Mouse (Mus musculus) common myeloid progenitor, adult 5-6 weeks (primary cell): ENCODE results near the gene Mlxip. TPM values are rescaled to one million over a fixed set of nuclear protein-coding genes. Genes with fewer than 3 reads are reported as not detected.

Experiments used
- ATAC-seq: replicated peaks from 2 replicates; pipeline ENCODE4 v1.8.0; 2016; ENCODE audit warnings: low read depth, mild to moderate bottlenecking, moderate TSS enrichment, inconsistent platforms; ENCODE audit not compliant: poor library complexity, severe bottlenecking
- total RNA-seq: library from RNA; stranded (forward); fragments of 200-1000, 187-1606 nt; gene quantifications from 2 replicates; pipeline ENCODE4 v1.2.3, GENCODE M21; 2017

Gene Mlxip
- total RNA-seq: 9.1 and 13.9 TPM in 2 replicates

DNA sequence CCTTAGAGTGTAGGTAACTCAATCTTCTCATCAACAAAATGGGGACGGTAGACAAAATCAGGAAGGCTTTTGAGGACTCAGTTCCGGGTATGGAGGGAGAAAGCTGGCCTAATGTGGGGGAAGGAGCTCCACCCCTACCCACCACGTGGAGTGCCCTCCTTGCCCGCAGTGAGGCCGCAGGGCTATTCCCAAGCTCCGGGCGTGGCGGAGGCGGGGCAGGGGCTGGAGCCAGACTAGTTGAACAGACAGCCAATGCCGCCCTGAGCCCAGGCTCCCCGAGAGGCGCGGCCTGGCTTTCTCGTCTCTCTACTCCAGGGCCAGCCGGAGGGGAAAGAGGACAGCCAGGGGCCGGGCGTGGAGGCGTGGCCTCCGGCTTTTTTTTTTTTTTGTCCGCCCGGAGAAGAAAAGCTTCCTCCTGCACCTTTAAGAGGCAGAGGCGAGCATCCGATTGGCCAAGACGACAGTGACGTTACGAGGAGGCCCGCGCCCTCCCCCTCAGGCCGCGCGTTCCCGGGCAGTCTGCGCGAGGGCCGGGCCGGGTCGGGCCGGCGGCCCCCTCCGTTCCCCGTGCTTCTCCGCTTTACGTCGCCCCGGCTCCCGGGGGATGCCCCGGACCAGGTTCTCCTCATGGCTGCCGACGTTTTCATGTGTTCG is at the start of gene Mlxip:
Gene Mlxip (plus strand): TSS at position 496 of the 654 bp plus-strand sequence.
- peak; percentile 87 for ATAC-seq

DNA sequence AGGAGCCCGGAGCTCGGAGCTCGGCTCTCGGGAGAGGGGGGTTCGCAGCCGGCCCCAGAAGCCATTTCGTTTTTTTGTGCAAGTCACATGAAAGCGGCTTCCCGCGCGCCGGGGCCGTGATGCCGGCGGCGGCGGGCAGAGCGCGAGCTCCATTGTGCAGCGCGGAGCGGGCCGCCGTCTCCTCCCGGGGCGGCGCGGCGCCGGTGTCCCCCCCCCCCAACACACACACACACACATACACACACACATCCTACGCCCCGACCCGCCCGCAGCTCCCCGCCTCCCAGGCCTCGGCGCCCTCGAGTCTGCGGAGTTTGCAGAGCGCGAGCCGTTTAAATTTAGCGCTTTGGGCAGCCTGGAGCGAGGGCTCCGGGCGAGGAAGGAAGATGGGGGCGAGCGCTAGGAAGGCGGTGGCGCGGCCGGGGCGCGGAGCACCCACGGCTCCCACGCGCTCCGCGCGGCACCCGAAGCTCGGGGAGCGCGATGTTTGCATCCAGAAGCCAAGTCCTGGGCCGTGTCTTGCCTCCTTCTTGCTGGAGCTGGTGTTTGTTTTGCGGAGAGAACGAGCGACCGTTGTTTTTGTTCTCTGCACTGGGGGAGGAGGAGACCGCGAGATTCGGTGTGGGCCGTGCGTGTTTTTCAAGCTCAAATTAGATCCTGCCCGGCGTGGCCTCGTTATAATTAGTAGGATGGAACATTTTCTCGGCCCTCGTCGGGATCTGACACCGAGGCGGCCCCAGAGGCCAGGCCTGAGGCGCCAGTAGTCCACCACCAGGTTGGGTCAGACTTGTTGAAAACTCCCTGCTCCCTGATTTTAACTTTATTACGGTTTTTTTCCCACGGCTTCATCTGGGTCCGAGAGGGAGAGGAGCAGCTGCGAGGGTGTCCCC is 49.4 kb upstream of the Mlxip start:
- ATAC-seq: no peak

DNA sequence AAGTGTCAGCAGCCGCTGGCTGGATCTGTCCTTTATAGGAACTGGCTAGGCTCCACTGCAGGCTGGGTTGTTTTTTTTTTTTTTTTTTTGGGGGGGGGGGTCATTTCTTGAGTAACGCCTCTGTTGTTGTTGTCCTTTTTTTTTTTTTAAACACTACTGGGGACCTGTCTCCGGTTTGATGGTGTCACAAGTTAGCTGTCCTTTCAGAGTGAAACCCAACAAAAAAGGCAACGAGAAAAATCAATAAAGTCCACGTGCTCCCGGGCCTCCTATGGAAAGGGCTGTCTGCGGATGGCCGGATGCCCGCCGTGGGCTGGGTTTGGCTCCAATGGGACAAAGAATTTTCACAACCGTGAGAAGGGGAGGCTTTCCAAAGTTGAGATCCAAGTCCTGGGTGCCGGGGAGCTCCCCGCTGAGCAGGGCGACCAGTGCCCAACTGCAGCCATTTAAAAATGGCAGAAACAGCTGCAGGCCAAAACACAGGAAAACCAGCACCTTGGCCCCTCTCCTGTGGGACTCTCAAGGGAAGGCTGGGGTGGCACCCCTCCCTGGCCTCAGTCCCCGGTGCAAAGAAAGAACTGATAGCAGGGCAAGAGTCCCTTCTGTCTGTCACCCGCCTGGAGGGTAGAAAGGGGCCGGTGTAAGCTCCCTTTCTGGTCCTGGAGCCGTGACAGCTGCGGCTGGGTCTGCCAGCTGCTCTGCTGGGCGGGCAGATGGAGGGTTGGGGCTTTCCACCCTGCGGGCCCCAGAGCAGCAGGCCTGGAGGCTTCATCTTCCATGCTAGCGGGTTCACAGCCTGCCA is 48.5 kb upstream of the Mlxip start:
- peak; percentile 33 for ATAC-seq

DNA sequence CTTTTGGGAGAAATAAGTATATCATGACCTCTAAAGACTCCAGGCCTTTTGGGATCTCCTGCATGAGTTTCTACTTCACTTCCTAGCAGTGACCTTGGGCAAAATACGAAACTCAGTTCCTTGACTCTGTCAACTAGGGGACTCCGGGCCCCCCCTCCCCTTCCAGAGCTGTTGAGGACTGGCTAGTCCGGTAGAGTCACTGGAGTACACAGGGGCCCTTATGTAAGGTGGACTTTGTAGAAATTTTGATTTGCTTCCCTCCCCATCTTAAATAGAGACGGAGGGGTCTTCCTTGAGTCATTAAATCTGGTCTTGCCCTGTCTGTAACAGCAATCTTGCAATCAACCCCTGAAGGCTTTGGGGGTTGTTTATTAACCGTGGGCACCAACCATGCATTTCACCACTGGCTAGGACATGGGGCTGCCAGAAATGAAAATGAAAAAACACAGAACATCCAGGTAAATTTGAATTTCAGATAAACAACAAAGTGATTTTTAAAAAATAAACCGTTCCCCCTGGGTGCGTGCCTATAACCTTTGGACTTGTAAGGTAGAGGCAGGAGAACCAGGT is 47.8 kb upstream of the Mlxip start:
- ATAC-seq: no peak

DNA sequence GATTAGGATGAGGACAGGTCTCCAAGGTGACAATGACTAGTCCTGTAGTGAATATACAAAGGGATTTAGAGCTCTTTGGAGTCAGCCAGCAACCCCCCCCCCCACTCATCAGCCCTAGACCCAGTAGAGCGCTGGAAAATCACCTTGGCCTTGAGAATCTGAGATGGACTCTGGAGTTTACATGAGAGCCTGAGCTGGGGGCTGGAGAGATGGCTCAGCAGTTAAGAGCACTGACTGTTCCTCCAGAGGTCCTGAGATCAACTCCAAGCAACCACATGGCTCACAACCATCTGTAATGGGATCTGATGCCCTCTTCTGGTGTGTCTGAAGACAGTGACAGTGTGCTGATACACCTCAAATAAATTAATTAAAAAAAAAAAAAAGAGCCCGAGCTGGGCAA is 46.6 kb upstream of the Mlxip start:
- ATAC-seq: no peak

DNA sequence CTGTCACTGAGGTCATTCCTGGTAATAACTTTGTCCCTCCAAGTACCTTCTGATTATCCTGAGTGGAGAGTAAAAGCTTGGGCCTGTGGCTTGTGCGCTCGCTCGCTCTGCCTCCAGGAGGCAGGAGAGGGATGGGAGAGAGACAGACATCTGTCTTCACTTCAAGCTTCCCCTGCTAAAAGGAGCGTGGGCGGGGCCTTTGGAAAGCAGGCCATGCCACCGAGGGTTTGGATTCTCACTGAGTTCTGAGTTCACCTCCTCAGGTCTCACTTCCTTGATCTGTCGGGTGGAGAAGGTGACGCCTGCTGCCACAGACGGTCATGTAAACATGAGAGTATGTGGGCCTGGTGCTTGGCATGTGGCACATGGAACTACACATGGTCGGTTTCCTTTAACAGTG is 44.2 kb upstream of the Mlxip start:
- peak; percentile 42 for ATAC-seq

DNA sequence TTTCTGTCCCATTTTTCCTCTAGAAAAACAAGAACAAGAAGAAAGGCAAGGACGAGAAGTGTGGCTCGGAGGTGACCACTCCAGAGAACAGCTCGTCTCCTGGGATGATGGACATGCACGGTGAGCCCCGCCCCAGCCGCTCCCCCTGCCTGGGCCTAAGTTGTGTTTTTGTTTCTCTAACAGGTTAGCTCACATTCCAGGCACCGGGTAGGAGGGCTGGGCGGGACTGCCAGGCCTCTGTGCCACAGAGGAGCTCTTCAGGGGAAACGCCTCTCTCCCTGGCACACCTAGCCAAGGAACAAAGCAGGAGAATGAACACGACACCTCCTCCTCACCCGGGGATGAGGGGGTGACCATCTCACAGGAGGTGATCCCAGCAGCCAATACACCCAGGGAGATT is 38.7 kb upstream of the Mlxip start:
- ATAC-seq: no peak

DNA sequence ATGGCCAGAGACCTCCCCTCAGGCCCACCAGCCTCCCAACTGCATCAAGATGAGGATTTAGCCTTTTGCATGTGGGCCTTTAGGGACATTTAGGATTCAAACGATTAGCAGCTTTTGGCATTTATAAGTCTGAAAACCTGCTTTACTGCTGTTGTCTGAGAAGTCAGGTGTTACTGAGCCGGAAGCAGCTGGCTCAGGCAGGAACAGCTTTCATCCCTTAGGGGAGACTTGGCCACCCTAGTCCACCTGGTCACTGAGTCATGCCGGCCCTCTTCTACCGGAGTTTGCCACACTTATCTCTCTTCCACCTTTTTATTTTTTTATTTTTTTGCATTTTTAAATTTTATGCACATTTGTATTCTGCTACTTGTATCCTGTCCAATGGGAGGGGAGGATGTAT is 37.3 kb upstream of the Mlxip start:
- ATAC-seq: no peak

DNA sequence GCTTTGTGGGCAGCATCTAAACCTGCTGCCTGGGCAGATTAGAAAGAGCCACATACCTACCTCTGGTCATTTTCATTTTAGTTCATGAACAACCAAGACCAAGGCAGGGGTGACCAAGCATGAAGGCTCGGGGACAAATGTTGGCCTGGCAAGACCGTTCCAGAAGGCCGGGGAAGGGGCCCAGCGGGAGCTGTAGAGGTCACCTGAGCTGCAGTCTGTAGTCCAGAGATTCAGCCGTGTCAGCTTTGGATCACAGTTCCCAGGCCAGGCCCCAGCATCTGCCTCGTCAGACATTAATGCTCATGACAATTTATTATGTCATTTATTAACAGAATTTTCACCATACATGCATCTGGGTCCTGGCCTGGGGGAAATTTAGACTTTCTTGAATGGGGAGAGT is 35.2 kb upstream of the Mlxip start:
- no peak for ATAC-seq

DNA sequence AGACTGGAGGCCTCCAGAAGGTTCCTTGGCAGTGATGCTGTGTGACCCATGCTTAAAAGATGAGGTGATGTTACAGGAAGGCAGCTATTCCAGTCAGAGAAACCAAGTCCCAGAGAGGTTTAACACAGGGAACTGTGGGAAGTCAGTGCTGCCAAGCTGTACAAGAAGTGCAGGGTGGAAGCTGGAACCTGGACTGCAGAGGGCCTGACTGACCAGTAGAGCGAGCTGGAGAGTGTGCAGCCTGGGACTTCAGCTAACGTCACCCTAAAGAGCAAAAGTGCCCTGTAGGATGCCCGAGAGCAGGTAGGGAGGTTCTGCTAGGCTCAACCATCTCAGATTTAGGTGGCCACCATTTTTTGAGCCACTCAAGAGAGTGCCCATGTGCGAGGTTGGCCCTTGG is 31.7 kb upstream of the Mlxip start:
- no peak for ATAC-seq

DNA sequence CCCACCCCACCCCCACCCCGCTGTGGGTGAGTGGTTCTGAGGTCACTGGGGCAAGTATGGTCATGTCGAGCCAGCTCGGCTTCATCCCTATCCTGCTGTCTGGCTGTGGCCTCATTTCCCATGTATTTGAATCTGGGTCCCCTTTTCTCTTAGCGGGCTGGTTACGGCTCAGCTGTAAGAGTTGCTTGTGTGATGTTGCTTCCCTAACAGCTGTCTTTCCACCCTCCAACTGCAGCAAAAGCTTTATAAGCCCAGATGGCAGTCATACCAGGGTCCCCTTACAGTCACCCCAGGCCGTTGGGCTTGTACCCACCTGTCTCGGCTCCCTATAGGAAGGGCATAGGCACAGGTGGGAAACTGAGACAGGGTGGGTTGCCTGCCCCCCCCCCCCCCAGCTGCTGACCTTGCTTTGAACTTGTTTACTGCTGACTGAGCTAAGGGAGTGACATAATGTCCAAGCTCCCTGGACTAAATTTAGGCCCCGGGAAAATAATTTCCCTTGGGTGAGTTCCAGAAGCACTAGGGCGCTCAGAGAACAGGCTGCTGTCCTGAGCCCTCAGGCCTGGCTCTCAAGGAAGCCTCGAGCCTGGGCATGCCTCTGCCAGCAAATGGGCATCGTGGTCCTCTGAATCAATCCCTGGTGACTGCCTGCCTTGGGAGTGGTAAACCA is 30.2 kb upstream of the Mlxip start:
- no peak for ATAC-seq

DNA sequence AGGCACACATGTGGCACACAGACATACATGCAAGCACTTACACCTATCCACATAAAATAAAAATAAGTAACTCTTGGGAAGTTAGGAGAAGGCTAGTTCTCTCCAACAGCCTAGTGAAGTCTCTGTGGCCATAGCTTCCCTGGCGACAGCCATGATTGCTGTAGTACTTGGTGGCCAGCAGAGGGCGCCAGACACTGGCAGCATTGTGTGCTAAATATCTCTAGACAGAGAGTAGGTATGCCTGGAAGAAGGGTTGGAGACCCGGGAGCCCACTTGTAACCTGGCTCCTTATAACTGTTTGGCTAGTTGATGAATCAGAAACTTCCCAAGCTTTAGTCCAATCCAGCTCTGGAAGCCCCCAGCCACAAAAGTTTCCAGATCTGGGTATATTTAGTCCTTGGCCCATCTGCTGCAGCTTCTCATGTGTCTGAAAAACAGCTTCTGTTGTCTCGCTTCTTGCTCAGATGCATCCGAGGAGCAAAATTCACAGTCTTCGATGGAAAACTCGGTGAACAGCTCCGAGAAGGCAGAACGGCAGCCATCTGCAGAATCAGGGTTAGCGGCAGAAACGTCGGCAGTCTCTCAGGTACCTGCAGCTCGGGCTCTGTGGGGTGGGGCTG is 25.6 kb upstream of the Mlxip start:
- ATAC-seq: peak; percentile 73; the same call in 1 of the 2 replicates

DNA sequence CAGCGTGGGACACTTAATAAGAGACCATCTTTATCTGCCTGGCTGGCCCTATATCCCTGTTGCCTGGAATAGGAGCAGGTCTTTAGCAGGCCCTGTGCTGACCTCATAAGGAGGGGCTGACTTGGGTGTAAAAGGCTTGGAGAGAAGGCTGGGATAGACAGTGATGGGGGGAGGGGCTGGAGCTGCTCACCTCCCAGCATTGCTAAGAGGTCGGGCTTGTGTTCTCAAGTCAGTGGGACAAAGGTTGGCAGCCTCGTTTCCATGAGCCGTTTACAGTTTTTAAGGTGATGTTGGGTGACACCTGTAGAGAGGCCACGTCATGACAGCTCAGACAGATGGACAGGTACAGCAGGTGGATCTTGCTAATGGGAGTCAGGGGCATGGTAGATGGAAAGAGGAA is 24.5 kb upstream of the Mlxip start:
- ATAC-seq: no peak

DNA sequence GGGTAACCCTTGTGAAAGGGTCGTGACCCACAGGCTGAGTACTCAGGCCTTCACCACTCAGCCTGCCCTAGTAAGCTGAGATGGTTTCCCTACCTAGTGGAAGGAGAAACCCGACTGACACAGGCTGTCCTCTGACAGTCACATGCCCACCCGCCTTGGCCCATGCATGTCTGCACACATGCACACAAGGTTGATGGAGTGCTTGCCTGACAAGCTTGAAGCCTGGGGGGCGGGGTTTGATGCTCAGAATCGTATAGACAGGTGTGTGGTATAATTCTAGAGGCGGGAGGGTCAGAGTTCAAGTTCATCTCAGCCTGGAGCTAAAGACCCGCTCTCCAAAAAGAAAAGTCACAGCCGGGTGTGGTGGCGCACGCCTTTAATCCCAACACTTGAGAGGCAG is 19.3 kb upstream of the Mlxip start:
- no peak for ATAC-seq

DNA sequence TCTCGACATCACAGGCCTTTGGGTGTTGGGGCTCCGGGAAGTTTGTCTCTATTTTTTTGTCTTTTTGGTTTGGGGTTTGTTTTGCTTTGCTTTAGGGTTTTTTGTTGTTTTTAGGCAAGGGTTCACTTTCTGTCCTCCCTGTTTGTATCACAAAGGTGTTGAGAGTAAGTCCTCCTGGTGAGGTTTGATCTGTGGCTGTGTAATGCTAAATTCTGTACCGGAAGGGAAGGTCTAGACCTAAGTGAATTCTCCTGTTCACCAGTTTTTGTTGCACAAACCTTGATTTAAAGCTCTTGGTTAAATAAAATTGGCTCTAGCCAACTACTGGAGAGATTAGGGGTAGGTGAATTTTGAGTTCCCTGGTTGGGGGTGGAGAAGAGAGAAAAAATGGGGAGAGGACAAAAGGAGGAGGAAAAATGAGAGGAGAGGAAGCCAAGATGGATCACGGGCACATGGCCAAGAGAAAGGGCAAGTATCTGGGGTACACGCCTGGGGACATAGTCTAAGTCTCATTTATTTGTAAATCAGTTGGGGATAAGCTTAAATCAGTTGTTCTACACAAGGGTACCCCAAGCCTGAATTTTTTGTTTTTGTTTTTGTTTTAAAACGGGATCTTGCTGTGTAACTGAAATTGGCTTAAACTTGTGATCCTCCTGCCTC is 18.7 kb upstream of the Mlxip start:
- no peak for ATAC-seq

DNA sequence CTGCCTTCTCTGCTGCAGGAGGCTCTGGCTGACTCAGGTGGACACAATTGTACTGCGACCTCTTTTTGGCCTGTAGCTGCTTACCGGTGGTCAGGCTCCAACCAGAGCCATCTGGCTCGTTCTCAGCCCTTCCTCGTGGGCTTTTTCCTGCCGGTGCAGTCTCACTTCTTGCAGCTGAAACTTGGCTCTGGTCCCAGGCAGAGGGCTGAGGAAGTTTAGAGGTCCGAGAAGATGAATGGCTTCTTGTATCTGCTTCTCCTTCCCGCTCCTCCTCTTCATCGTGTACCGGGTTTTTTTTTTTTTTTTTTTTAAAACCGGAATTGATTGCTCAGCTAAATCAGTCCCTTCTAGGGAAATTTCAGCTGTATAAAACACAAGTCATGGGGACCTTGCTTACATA is 18.0 kb upstream of the Mlxip start:
- ATAC-seq: peak; percentile 69

DNA sequence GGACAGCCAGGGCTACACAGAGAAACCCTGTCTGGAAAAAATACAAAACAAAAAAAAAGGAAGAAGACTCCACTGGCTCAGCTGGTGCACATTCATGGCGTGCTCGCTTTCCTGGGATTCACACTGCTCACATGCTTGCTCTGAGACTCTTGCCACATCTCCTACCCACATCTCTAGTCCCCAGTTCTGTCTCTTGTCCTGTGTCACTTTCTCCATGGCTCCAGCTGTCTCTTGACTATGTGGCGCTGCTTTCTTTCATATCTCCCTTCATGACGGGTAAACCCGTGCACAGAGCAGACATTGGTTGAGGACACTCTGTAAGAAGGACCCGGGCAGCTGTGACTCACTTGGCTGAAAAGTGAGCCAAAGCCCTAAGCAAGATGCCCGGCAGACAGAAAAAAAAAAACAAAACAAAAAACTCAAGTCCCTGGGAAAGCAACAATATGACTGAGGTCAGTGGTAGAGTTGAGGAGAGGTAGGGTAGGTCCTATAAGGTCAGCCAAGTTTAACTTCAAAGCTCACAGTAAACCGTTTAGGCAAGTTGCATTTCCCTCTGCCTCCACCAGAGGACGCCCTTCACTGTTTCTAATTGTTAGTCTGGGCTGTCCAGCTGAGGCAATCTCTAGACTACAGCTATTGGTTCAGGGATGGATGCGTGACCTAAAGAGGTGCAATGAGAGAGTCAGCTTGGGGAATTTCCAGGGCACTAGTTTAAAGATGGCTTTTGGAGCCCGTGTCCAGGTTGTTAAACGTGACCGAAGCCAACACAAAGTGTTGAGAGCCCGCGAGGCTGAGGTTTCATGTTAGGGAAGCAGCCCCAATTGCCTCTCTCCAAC is 17.3 kb upstream of the Mlxip start:
- ATAC-seq: peak; percentile 53

DNA sequence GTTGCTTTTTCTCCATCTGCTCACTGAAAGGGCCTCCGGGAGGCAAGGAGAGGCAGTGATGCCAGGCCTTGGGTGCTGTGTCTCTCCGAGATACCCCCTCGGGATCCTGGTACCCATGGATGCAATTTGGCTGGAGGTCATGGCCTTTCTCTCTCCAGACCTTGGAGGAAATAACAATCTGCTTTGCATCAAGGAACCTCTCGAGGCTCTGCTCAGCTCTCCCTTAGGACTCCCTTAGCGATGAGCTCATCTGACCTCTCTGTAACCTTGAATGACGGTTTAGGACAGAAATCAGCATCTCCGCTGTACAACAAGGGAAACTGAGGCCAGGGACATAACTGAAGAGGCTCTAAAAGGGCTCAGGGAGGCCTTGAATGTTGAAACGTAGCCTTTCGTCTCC is 15.9 kb upstream of the Mlxip start:
- no peak for ATAC-seq
